In genomic region chr10:30419391-30420043, GRCm38 (mm10) we compare ENCODE assay signal across 8 mouse cellular contexts.
DNase-seq lines count a peak whose midpoint lies in the region; TF ChIP-seq lines count a peak whose summit lies in the region.

No protein-coding gene starts in this region.

- no peak for TF ChIP-seq CTCF in kidney, adult 2 months (conservative IDR thresholded peaks at IDR 0.05; ENCODE audit: insufficient read depth, insufficient read length, low read depth, low read length)

- 19% methylated on average over 6 of the region's 6 CpGs for WGBS in kidney, adult 2 months

- H3K4me1 ChIP-seq in kidney, adult 2 months (ENCODE audit: control insufficient read depth, insufficient read depth, low read length), result no peaks in the 10 kb centered on the region

- TF ChIP-seq POLR2A in kidney, adult 2 months (IDR thresholded peaks at IDR 0.05; ENCODE audit: low read depth, low read length), result no peak

- no peak overlapping the region for H3K4me3 ChIP-seq in kidney, adult 2 months (ENCODE audit: insufficient read depth, low read depth, low read length)

- peak; percentile 38 for DNase-seq in kidney, adult 2 months
- no peak for DNase-seq in kidney, adult 18-20 months
- peak; percentile 43 for DNase-seq in Muller cell, postnatal 12 days (ENCODE audit: inconsistent ontology term)
- DNase-seq in fibroblast of lung, adult 2 months (ENCODE audit: low read depth), result peak; percentile 36
- DNase-seq in lung, postnatal 14 days, result peak; percentile 26
- no peak for DNase-seq in thymus, postnatal 36 days
- DNase-seq in spleen, adult 12 weeks (ENCODE audit: low spot score), result no peak
- DNase-seq in gastrocnemius, postnatal 25 days, result no peak

- H3K36me3 ChIP-seq in kidney, adult 2 months (ENCODE audit: control insufficient read depth, insufficient read depth, low read length), result no peaks in the 10 kb centered on the region

- no peaks in the 10 kb centered on the region for H3K27me3 ChIP-seq in kidney, adult 2 months (replicated peaks; ENCODE audit: control insufficient read depth, insufficient read depth, low read length)

- no peak overlapping the region for H3K27ac ChIP-seq in kidney, adult 2 months (ENCODE audit: insufficient read depth, low read depth, low read length)

Comparison
In these comparisons a context has a peak if more than half of its experiments do, and no peak if none do; other contexts are left out.
1. DNase-seq: peak in kidney, adult 2 months (single experiment), Muller cell, postnatal 12 days (single experiment), fibroblast of lung, adult 2 months (single experiment) and lung, postnatal 14 days (single experiment); none in kidney, adult 18-20 months (single experiment), thymus, postnatal 36 days (0 of 2), spleen, adult 12 weeks (single experiment) and gastrocnemius, postnatal 25 days (single experiment).